Mouse (Mus musculus) heart, adult 18-20 months (tissue): Measurements from ENCODE around the gene Rhcg. TPM values are rescaled to one million over a fixed set of nuclear protein-coding genes. Genes with fewer than 3 reads are reported as not detected.

ENCODE experiments used
- DNase-seq, 2 experiments: peaks; one replicate each; pipeline ENCODE4 v3.0.0; 2021 to 2022; ENCODE audit warnings: mixed read lengths in 1 of 2
- total RNA-seq, 2 experiments: library from RNA; stranded (reverse); gene quantifications; 2 replicates each; pipeline ENCODE4 v1.2.3; 2021

The Rhcg gene
- total RNA-seq, 2 experiments from 2014 or later = not detected

GRCm38 (mm10) chr7:79602006-79602405 lies 15.5 kb downstream of the Rhcg start:
- no peak for DNase-seq

DNA sequence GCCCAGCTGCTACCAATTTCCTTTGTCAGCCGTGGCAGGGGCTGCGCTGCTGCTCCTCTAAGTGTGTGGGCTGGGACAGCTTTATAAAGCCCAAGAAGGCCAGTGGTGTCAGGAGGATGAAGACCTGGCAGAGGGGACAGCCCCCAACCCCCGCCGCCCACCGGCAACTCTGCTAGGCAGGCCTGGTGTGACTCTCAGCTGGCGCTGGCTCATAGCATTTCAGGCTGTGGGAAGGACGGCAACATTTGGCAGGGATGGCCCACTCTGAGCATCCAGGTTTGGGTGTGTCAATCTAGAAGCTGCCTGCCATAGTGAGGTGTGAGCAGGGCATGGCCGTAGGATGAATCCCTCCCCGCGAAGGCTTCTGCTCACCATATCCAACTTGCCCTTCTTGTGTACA lies 17.3 kb downstream of the Rhcg start:
- no peak for DNase-seq

DNA sequence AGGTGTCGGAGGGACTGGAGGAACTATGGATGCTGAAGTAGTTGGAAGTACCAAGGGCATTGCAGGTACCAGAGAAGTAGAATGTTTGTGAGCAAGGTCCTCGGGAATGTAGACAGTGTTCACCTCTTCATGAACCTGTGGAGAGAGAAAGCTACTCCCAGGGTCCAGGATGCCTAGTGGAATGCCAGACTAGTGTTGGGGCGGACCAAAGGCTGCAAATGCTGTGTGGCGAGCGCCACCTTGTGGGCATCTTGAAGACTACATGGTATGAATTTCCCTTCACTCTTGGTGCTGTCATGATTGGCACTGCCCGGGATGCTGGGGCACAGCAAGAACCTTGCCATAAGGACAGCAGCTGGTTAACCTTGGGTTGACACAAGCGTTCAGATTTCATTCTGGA lies 22.6 kb downstream of the Rhcg start:
- DNase-seq = peak; percentile 48 to 83

DNA sequence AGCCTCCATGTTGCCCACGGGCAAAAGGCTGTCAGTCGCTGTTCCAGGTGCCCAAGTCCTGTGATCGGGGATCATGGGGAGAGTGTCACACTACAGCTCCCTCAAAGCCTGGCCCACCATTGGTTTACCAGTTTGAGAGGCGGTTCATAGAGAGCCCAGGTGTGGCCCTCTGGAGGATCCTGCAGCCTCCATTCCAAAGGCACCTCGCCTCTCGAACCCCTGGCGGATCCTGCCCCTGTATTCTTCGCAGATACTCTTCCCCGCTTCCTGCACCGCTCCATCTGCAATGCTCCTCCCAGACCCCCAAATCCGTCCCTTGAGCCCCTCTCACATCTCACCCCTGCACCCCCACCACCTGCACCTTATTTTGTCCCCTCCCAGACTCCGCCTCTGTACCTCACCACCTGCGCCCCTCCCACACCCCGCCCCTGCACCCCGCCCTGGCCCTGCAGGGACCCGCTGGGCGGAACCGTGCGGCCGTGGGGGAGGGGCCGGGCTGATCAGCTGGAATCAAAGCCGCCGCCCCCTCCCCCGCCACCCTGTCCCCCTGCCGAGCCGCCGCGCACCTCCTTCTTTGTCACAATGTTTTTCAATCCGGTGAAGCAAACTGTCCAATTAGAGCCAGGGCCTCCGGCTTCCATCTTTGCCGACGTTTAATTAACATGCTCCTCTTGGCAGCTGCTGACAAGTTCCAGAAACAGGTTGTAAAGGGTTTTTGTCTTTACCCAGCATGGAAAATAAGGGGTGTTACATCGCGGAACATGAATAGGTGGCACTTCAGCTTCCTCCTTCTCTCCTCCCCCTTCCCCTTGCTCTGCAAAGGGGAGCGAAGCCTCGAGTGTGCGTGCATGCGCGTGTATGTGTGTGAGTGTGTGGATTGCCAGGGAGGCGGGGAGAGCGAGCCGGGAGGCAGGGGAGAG lies 25.4 kb downstream of the Rhcg start:
- DNase-seq = no peak

GRCm38 (mm10) chr7:79590560-79591110 lies 26.8 kb downstream of the Rhcg start:
- no peak for DNase-seq

GRCm38 (mm10) chr7:79589763-79590559 lies 27.5 kb downstream of the Rhcg start:
- no peak for DNase-seq

GRCm38 (mm10) chr7:79588284-79588683 lies 29.2 kb downstream of the Rhcg start:
- no peak for DNase-seq

DNA sequence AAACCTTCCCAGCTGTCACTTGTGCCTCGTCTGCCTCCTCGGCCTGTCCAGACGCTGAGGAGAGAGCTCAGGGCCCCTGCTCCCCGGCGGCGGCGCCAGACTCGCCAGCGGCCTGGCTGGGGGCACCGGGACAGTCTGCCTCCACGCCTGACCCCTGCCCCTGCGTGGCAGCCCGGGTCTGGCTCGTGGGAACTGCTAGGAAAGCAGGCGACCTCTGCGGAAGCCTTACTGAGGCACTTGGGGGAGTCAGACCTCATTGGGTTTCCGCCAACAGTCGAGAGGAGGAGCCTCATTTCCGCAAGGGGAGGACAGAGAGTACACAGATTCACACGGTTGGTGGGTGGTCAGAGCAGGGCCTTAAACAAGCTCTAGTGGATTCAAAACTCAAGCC lies 38.6 kb downstream of the Rhcg start:
- DNase-seq = peak; percentile 17 to 18

GRCm38 (mm10) chr7:79577931-79578850 lies 39.3 kb downstream of the Rhcg start:
- DNase-seq = peak in 1 of 2 experiments; percentile 8

GRCm38 (mm10) chr7:79577096-79577874 lies 40.2 kb downstream of the Rhcg start:
- no peak for DNase-seq

DNA sequence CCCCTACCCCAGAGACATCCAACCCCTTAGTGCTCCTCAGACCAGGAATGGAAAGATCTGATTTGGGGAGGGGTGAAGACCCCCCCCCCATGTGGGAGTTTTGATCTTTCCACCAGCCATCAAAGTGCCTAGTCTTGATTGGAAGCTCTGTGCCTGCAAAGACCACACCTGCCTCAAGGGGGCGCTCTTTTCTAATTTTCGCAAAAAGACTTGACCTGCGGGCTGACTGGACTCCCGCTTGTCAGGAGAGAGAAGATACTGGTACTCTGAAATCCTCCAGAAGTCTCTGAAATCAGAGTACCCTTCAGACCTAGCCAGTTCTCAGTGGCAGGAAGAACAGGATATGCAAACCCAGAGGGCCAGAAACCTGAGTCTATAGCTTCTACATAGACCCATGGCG lies 40.8 kb downstream of the Rhcg start:
- DNase-seq = peak; percentile 22 to 67

DNA sequence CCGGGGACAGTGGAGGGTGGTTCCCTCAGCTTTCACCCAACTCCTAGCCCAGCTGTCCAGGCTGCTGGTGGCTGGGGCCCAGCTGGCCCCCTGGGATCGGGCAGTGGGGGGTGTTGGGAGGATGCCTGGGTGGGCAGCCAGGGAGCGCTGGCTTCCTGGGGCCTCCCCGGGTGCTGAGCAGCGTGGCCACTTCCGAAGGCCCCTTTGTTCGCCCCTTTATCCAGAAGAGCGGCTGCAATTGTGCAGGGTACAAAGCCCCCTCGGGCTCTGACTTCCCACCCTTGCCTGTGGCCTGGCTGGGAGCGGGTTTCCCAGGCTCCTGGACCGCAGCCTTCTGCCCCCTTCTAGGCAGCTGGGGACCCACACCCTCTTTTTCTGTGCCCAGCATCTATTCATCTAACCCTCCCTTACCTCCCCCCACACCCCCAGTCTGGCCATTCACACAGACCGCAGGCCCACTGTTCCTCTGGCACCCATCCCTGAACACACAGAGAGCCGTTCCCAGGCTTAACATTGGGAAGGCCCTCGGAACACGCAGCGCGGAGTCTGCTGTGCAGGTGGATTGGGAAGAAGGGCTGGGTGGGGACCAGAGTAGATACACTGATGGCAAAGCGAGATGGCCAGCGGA lies 45.2 kb downstream of the Rhcg start:
- DNase-seq = no peak

DNA sequence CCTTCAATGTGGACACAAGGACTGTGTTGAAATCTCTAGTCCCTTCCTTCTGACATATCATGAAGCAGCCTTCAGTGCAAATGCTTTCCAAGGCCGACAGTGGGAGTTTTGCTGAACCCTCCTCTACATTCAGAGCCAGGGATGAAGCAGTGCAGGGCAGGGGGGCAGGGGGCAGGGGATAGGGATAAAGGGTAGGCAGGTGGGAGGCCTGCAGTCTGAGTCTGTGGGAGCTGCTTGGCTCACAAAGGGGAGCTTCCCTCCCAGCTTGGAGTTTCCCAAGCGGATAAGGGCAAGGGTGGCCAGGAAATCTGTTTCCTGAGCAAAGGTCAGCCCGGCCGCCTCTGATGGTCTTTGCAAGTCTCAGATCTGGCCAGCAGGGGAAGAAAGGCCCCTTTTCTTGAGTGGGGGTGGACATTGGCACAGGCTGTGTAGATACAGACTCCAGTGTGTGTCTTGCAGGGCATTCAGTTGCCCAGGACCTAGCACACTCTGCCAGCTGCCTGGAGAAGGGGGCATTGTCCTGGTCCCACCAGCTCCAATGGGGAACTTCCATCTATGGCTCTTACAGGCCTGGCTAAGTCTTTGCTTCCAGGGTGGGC lies 48.4 kb downstream of the Rhcg start:
- DNase-seq = peak in 1 of 2 experiments; percentile 24

DNA sequence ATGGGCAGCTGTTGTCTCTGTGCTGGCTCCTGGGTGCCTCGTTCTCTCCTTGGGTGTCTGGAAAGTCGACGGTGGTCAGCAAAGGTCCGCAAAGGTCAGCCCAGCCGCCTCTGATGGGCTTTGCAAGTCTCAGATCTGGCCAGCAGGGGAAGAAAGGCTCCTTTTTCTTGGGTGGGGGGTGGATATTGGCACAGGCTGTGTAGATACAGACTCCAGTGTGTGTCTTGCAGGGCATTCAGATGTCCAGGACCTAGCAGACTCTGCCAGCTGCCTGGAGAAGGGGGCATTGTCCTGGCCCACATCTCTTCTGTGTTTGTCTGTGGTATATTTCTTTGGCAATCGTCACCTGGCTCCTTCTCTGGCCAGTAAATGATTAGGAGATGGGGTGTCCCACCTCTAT lies 49.2 kb downstream of the Rhcg start:
- no peak for DNase-seq

- DNase-seq = no peak
These were observed 53.8 kb downstream of the Rhcg start for GRCm38 (mm10) chr7:79563675-79564074.

- DNase-seq = no peak
These were observed 55.1 kb downstream of the Rhcg start for GRCm38 (mm10) chr7:79562385-79562784.

- no peak for DNase-seq
These were observed 58.8 kb downstream of the Rhcg start for GRCm38 (mm10) chr7:79558698-79559097.

DNA sequence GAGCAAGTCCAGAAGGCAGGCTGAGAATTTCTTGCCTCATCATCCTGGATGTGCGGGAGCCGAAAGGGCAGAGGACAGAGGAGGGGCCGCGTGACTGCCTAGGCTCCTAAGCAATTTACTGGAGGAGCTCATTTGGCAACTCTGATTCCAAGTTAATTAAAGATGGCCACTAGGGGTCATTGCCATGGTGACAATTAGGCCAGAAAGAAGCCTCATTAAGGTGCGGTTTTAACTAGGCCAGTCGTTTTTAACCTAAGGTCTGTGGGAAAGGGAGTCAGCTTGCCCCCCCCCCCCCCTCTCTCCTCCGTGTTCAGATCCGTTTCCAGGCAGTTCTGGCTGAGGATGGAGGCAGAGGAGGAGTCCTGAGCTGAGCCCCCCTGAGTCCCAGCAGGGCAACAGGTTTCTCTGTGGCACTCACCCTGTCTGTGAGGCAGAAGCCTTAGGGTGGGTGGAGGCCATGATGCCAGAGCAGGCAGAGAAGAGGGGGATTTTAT lies 59.7 kb downstream of the Rhcg start:
- DNase-seq = no peak

DNA sequence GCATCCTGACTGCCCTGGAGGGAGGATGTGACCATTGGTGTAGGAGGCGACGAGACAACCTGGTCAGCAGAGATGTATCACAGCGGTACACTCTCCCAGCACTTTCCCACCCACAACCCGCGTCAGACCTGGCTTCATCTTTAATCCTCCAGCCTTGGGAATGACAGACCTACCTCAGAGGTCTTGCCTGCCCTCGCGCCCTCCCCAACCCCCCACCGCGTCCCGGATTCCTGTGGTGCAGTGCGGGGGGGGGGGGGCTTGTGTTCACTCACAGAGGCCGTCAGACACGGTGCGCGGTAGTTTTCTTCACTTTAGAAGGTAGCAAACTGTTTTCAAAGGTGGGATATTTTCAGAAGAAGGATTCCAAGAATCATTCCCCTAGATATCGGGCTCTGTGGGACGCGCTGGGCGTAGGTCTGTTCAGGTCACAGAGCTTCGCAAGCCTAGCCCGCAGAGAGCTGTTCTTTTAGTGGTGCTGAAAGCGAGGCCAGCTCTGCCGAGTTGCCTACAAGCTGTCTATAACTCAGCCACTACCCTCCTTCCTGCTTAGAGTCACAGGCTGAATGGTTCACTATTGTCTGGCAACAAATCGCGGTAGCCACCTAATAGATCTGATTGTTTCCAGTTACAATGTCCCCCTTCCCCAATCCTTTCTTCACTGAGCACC lies 62.0 kb downstream of the Rhcg start:
- no peak for DNase-seq
